Mouse (Mus musculus): ENCODE measurements around the gene Prim2.

Prim2 gene

DNA sequence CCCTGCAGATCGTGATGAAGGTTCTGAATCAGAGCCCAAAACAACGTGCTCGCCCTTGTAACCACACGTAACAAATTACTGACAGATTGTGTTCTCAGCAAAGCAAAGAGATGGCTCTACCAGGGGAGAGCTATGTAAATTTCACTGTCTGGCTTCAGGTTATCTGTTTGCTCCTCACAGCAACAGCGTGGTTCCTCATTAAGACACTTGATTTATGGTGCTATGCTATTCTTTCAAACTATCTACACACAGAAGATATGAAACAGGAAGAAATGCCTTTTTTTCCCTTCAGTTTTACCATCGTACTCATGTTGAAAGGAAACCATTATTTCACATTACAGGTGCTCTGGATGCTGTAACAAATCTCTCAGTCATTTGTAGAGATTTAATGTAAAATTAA lies 179.4 kb downstream of the Prim2 start:
- no peak for DNase-seq (ENCODE audit: low read depth, low spot score)

- DNase-seq (ENCODE audit: low read depth, low spot score): no peak
Observed at GRCm38 (mm10) chr1:33488372-33488771, 181.2 kb downstream of the Prim2 start.

DNA sequence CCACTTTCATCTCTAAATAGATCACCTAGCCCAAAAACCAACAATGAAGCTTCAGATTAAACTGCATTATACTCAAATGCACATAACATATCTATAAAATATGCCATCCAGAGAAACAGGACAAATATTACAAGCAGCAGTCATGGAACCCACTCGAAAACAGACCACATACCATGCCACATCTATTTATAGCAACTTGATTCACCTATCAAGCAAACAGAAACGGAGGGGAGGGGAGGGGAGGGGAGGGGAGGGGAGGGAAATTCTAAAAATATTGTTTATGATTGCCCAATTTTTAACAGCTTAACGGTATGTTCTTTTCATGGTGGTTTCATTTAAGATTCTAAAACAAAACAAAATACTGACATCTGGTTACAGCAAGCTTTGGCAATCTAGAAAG lies 185.8 kb downstream of the Prim2 start:
- no peak for DNase-seq (ENCODE audit: low read depth, low spot score)

GRCm38 (mm10) chr1:33480382-33480781 lies 189.2 kb downstream of the Prim2 start:
- no peak for DNase-seq (ENCODE audit: low read depth, low spot score)

DNA sequence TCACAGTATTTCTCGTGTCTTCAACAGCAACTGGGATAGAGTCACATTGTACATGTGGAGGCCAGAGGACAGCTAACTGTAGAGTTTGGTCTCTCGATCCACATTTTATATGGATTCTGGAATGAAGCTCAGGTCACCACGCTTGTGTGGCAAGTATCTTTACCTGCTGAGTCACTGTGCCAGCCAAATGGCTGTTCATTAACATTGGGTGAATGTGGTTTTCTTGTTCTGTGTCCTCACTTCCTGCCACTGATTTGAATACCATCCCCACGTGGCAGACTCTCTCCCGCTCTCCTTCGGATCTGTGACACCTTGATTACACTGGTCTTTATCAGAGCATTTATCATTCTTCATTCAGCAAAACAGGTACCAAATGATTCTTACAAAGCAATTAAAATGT lies 198.5 kb downstream of the Prim2 start:
- DNase-seq (ENCODE audit: low read depth, low spot score): no peak

DNA sequence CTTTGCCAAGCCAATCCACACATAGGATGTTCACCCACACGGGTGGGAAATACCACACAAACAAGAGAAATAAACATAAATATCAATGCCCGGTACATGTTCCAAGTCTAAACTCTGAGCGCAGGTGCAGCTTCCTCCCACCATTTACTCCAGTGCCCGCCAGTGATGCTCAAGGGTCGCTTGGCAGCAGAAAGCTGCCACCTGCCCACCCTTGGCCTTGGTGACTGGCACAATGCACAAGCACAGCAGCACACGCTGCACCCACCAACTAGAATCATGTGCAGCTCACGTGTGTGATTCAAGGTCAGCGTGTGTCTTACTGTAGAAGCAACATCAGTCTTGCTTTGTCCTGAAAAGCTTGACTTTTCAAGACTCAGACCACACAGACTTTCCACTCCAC lies 199.4 kb downstream of the Prim2 start:
- DNase-seq (ENCODE audit: low read depth, low spot score): no peak

DNA sequence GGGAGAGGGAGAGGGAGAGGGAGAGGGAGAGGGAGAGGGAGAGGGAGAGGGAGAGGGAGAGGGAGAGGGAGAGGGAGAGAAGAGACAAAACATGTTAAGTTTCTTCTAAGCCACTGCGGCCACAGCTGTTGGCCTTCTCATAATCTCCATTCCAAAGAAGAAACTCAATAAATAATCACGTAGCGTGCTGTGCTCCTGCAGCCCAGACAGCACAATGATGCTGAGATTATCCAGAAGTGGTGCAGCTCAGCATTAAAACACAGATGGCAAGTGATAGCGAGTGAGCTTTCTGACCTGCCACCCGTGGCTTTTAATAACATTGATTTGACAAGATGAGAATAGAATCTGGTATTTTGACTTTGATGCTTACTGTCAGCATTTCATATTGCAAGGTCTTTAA lies 205.4 kb downstream of the Prim2 start:
- DNase-seq (ENCODE audit: low read depth, low spot score): no peak

DNA sequence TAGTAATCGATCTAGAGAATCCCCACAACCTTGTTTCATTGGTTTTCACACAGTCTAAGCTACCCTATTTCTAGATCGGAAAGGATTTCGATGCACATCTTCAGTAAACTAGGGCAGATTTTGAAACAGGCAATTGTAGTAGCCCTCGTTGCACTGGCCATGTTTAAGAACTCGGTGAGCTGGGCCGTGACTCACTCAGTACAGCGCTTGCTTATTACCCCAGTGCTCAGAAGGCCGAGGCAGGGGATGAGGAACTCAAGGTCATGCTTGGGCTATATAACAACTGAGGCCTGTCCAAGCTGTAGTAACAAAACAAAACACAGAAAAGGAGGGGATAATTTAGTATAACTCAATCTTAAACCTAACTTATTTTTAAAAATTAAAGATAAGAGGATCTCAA lies 208.9 kb downstream of the Prim2 start:
- no peak for DNase-seq (ENCODE audit: low read depth, low spot score)

DNA sequence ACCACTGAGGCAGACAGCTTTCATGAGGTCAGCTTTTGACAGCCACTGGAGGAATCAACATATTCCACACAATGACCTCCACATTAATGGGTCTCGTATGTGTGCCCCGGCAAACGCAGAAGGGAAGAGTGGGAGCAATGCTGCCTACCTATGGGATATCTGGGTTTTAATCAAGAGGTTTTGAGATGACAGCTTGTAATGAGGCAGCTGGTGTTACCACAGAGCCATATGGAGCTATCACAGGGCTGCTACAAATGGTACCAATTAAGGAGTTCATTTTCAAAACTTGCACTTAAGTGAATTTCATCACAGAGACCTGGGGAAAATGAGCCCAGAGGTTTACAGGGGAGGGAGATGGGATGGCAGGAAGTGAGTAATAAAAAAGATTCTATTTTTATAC lies 209.3 kb downstream of the Prim2 start:
- DNase-seq (ENCODE audit: low read depth, low spot score): no peak

DNA sequence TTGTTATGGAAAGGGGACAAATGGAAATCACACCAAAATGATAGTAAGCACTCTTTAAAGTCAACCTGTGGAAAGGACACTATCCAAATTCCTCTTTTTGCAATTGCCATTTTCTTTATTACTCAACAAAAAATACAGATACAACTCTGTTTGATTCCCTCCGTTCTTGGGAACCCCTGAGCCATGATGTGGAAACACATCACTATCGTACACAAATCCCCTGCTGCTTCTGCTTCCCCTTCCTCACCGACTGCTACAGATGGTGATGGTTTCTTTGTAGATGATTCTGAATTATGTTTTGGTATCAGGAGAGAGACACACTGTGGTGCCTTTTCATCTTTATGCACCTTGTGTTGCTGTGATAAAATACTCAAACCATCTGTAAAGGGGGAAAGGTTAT lies 210.6 kb downstream of the Prim2 start:
- no peak for DNase-seq (ENCODE audit: low read depth, low spot score)

- DNase-seq (ENCODE audit: low read depth, low spot score): no peak
Observed at GRCm38 (mm10) chr1:33454251-33454650, 215.3 kb downstream of the Prim2 start.

DNA sequence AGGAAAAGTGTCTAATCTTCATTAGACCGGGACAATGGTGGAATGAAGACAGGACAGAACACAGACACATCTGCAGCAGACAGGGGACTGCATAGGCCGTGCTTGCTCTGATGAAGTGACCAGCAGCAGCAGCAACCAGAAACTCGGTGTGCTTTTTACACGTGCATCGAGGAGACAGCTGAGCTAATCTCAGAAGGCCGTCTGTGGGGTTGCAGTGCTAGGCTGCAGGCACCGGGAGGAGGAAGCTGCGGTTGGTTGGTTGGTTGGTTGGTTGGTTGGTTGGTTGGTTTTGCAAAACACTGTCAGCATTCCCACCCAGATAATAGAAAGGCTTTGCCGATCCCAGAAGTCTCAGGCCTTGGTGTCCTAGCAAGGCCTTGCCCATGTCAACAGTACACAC lies 216.3 kb downstream of the Prim2 start:
- no peak for DNase-seq (ENCODE audit: low read depth, low spot score)

DNA sequence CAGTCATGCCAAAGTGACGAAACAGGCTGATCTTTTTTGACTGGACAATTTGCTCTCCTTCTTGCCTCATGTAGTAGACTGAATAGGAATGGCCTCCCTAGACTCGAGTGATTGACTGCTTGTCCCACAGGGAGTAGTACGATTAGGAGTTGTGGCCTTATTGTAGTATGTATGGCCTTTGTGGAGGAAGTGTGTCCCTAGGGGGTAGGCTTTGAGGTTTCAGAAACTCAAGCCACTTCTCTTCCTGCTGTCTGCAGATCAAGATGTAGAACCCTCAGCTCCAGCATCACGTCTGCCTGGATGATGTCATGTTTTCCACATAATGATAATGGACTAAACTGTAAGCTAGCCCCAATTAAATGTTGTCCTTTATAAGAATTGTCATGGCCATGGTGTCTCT lies 222.4 kb downstream of the Prim2 start:
- no peak for DNase-seq (ENCODE audit: low read depth, low spot score)

GRCm38 (mm10) chr1:33436167-33436566 lies 233.4 kb downstream of the Prim2 start:
- no peak for DNase-seq (ENCODE audit: low read depth, low spot score)
